Mouse (Mus musculus): Measurements from ENCODE around the gene Mylip. TPM values are rescaled to one million over a fixed set of nuclear protein-coding genes. Genes with fewer than 3 reads are reported as not detected.
A peak's percentile ranks its signal among the peaks of the same experiment; 100 is the strongest.

Gene Mylip
- polyA plus RNA-seq, 1 experiment, result 0.25 TPM

- TF ChIP-seq GATA1 (IDR thresholded peaks at IDR 0.05; ENCODE audit: low read length), result no peak
Observed at GRCm38 (mm10) chr13:45404269-45404668, 14.7 kb downstream of the Mylip start.

GRCm38 (mm10) chr13:45405194-45405810 is 15.8 kb downstream of the Mylip start:
- TF ChIP-seq GATA1 (IDR thresholded peaks at IDR 0.05; ENCODE audit: low read length), result no peak

GRCm38 (mm10) chr13:45406289-45406688 is 16.7 kb downstream of the Mylip start:
- TF ChIP-seq GATA1 (IDR thresholded peaks at IDR 0.05; ENCODE audit: low read length), result no peak

GRCm38 (mm10) chr13:45406703-45407102 is 17.2 kb downstream of the Mylip start:
- TF ChIP-seq GATA1 (IDR thresholded peaks at IDR 0.05; ENCODE audit: low read length), result peak; percentile 77

GRCm38 (mm10) chr13:45410936-45411335 is 21.4 kb downstream of the Mylip start:
- no peak for TF ChIP-seq GATA1 (IDR thresholded peaks at IDR 0.05; ENCODE audit: low read length)

- no peak for TF ChIP-seq GATA1 (IDR thresholded peaks at IDR 0.05; ENCODE audit: low read length)
Observed at GRCm38 (mm10) chr13:45413066-45413465, 23.5 kb downstream of the Mylip start.

- no peak for TF ChIP-seq GATA1 (IDR thresholded peaks at IDR 0.05; ENCODE audit: low read length)
Observed at GRCm38 (mm10) chr13:45414031-45414430, 24.5 kb downstream of the Mylip start.

GRCm38 (mm10) chr13:45416621-45417057 is 27.1 kb downstream of the Mylip start:
- TF ChIP-seq GATA1 (IDR thresholded peaks at IDR 0.05; ENCODE audit: low read length), result no peak

GRCm38 (mm10) chr13:45418986-45419385 is 29.4 kb downstream of the Mylip start:
- no peak for TF ChIP-seq GATA1 (IDR thresholded peaks at IDR 0.05; ENCODE audit: low read length)

GRCm38 (mm10) chr13:45422251-45422650 is 32.7 kb downstream of the Mylip start:
- TF ChIP-seq GATA1 (IDR thresholded peaks at IDR 0.05; ENCODE audit: low read length), result no peak

GRCm38 (mm10) chr13:45422709-45423108 is 33.2 kb downstream of the Mylip start:
- TF ChIP-seq GATA1 (IDR thresholded peaks at IDR 0.05; ENCODE audit: low read length), result no peak

GRCm38 (mm10) chr13:45423905-45424304 is 34.4 kb downstream of the Mylip start:
- TF ChIP-seq GATA1 (IDR thresholded peaks at IDR 0.05; ENCODE audit: low read length), result no peak

GRCm38 (mm10) chr13:45429239-45429638 is 39.7 kb downstream of the Mylip start:
- no peak for TF ChIP-seq GATA1 (IDR thresholded peaks at IDR 0.05; ENCODE audit: low read length)

GRCm38 (mm10) chr13:45437134-45437533 is 47.6 kb downstream of the Mylip start:
- TF ChIP-seq GATA1 (IDR thresholded peaks at IDR 0.05; ENCODE audit: low read length), result no peak

GRCm38 (mm10) chr13:45438853-45439252 is 49.3 kb downstream of the Mylip start:
- no peak for TF ChIP-seq GATA1 (IDR thresholded peaks at IDR 0.05; ENCODE audit: low read length)

- no peak for TF ChIP-seq GATA1 (IDR thresholded peaks at IDR 0.05; ENCODE audit: low read length)
Observed at GRCm38 (mm10) chr13:45440226-45440625, 50.7 kb downstream of the Mylip start.

GRCm38 (mm10) chr13:45442451-45442850 is 52.9 kb downstream of the Mylip start:
- no peak for TF ChIP-seq GATA1 (IDR thresholded peaks at IDR 0.05; ENCODE audit: low read length)

Data from G1E-ER4 (cell line).